Mouse (Mus musculus): ENCODE results near the gene Deup1. TPM values are rescaled to one million over a fixed set of nuclear protein-coding genes. Genes with fewer than 3 reads are reported as not detected.

The Deup1 gene
- polyA plus RNA-seq, 1 experiment from 2014 or later = 0.56 TPM

Other genes starting within 250 kb of the Deup1 start
- gene Smco4, start 134.5 kb downstream of the Deup1 start, polyA plus RNA-seq (2016; fragmentation: Nextera tagmentation; extraction: Ambion mirVana) = 1.6 and 2.9 TPM in 2 replicates
- 19.1 and 21.3 TPM in 2 replicates for gene Slc36a4, start 81.8 kb upstream of the Deup1 start, polyA plus RNA-seq (2016; fragmentation: Nextera tagmentation; extraction: Ambion mirVana)
- gene Mtnr1b, start 246.6 kb upstream of the Deup1 start, polyA plus RNA-seq (2016; fragmentation: Nextera tagmentation; extraction: Ambion mirVana) = not detected in 2 replicates